Mouse (Mus musculus): ENCODE data around the gene Arrb1. TPM values are rescaled to one million over a fixed set of nuclear protein-coding genes. Genes with fewer than 3 reads are reported as not detected.

Arrb1 gene
- polyA plus RNA-seq, 1 experiment = 29.6 TPM

DNA sequence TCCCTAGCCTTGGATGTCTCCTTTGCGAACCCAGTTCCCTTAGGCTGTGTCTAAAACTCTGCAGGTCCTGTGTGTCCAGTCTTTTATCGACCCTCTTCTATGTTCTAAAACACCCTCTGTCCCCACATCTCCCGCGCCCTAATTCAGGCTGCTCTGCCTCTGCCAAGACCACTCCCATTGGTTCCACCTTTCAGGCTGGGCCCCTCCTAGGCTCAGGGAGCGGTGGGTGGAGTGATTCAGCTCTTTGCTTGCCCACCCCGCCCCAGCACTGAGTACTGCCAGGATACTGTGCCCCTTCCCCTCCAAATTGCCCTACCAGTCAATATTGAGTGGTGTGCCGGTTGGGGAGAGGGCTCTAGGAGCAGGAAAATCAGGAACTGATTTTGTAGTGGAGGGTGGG lies 92.1 kb downstream of the Arrb1 start:
- TF ChIP-seq POLR2A (IDR thresholded peaks at IDR 0.05; ENCODE audit: control insufficient read depth, extremely low read depth, insufficient read depth, low read length, poor library complexity) (no peak), CTCF (IDR thresholded peaks at IDR 0.05; ENCODE audit: borderline replicate concordance, control insufficient read depth, extremely low read depth, insufficient read depth, low read length, poor library complexity) (no peak)
- DNase-seq = no peak
- 21% methylated on average over 7 of the region's 7 CpGs for WGBS
- Histone ChIP-seq H3K4me3 (ENCODE audit: control insufficient read depth, insufficient read depth, low read length) (no peak overlapping the region), H3K27ac (ENCODE audit: control insufficient read depth, insufficient read depth, low read length) (no peak overlapping the region), H3K4me1 (replicated peaks; ENCODE audit: control insufficient read depth, insufficient read depth, low read length) (peaks cover 16% of the 10 kb centered on the region), H3K36me3 (ENCODE audit: control insufficient read depth, insufficient read depth, low read length) (no peaks in the 10 kb centered on the region), H3K27me3 (ENCODE audit: control insufficient read depth, insufficient read depth, low read length) (peaks cover 14% of the 10 kb centered on the region; the same call in 1 of the 2 replicates)

DNA sequence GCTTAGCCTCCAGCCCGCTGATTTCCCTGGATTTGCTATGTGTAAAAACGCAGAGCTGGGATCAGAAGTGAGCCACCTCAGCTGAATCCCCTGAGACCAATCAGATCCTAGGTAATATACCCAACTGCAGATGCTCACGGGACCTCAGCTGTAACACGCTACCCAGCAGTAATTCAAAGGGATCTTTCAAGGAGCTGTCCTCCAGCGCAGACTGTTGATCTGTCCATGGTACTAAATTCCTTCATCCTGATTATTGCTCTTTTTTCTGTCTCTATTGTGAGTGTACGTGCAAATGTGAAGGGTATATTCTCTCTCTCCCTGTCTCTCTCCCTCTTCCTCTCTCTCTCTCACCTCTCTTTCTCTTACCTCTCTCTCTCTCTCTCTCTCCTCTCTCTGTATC lies 97.0 kb downstream of the Arrb1 start:
- peaks cover 1% of the 10 kb centered on the region; the same call in 1 of the 2 replicates for H3K27me3 ChIP-seq (ENCODE audit: control insufficient read depth, insufficient read depth, low read length)
- 17% methylated on average over 6 of the region's 6 CpGs for WGBS

DNA sequence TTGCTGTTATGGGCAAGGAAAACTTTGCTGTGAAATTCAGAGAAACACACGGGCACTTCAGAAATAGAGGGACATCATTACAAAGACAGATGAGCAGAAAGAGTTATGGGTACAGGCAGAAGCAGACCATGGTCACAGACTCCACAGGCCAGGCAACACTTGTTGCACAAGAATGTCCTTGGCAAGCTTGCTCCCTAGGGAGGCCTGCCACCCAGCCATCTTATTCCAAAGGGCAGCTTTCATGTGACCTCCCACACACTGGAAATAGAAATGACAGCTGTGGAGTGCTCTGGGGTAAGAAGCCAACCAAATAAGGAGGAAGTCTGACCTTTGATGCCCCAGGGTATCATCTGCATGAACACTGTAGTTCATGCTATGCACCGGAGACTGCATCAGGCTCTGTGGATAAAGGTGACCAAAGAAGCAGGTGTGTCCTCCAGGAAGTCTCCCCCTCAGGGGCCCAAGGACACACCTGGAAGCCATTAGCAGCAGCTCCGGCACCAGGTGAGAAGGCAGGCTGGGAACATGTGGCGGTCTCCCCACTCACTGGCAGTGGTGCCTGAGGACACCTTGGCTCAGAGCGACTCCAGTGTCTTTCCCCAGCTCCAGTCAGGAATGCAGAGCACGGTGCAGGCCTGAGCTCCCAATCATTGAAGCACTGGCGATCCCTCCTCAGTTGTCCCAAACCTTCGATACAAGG lies 98.8 kb downstream of the Arrb1 start:
- Histone ChIP-seq H3K4me1 (replicated peaks; ENCODE audit: control insufficient read depth, insufficient read depth, low read length) (no peaks in the 10 kb centered on the region), H3K36me3 (ENCODE audit: control insufficient read depth, insufficient read depth, low read length) (no peaks in the 10 kb centered on the region), H3K27me3 (ENCODE audit: control insufficient read depth, insufficient read depth, low read length) (no peaks in the 10 kb centered on the region), H3K27ac (ENCODE audit: control insufficient read depth, insufficient read depth, low read length) (no peak overlapping the region), H3K4me3 (ENCODE audit: control insufficient read depth, insufficient read depth, low read length) (no peak overlapping the region)
- 83% methylated on average over 8 of the region's 8 CpGs for WGBS
- TF ChIP-seq CTCF (IDR thresholded peaks at IDR 0.05; ENCODE audit: borderline replicate concordance, control insufficient read depth, extremely low read depth, insufficient read depth, low read length, poor library complexity) (no peak), POLR2A (IDR thresholded peaks at IDR 0.05; ENCODE audit: control insufficient read depth, extremely low read depth, insufficient read depth, low read length, poor library complexity) (no peak)
- DNase-seq = no peak

More for the DNA sequence above, 97.0 kb downstream of the Arrb1 start:
- Histone ChIP-seq H3K27ac (ENCODE audit: control insufficient read depth, insufficient read depth, low read length) (no peak overlapping the region), H3K4me3 (ENCODE audit: control insufficient read depth, insufficient read depth, low read length) (no peak overlapping the region), H3K36me3 (ENCODE audit: control insufficient read depth, insufficient read depth, low read length) (no peaks in the 10 kb centered on the region), H3K4me1 (replicated peaks; ENCODE audit: control insufficient read depth, insufficient read depth, low read length) (no peaks in the 10 kb centered on the region)
- no peak for DNase-seq
- TF ChIP-seq CTCF (IDR thresholded peaks at IDR 0.05; ENCODE audit: borderline replicate concordance, control insufficient read depth, extremely low read depth, insufficient read depth, low read length, poor library complexity) = no peak
- TF ChIP-seq POLR2A (IDR thresholded peaks at IDR 0.05; ENCODE audit: control insufficient read depth, extremely low read depth, insufficient read depth, low read length, poor library complexity) = no peak

DNA sequence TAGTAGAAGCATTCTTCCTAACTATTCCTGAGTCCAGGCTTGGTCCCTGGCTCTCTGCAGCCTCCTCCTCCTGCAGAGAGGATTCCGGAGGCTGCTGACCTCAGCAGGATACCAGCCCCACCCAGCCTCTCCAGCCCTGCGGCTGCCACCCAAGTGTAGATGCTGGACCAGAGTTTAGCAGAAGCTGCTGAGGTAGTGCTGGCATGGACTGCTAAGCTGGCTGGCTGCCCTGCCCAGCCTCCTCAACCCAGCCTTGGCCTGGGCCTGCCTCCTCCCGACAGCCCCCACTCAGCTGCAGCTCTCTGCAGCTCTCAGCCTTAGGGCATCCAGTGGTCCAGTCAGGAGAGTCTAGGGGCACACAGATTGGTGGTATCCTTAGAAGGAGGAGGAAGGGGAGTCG lies 106.0 kb downstream of the Arrb1 start:
- no peaks in the 10 kb centered on the region for H3K27me3 ChIP-seq (ENCODE audit: control insufficient read depth, insufficient read depth, low read length)
- H3K27ac ChIP-seq (ENCODE audit: control insufficient read depth, insufficient read depth, low read length) = no peak overlapping the region
- DNase-seq = no peak
- TF ChIP-seq POLR2A (IDR thresholded peaks at IDR 0.05; ENCODE audit: control insufficient read depth, extremely low read depth, insufficient read depth, low read length, poor library complexity) (no peak), CTCF (IDR thresholded peaks at IDR 0.05; ENCODE audit: borderline replicate concordance, control insufficient read depth, extremely low read depth, insufficient read depth, low read length, poor library complexity) (no peak)
- WGBS = 66% methylated on average over 4 of the region's 4 CpGs
- no peaks in the 10 kb centered on the region for H3K4me1 ChIP-seq (replicated peaks; ENCODE audit: control insufficient read depth, insufficient read depth, low read length)
- no peak overlapping the region for H3K4me3 ChIP-seq (ENCODE audit: control insufficient read depth, insufficient read depth, low read length)
- no peaks in the 10 kb centered on the region for H3K36me3 ChIP-seq (ENCODE audit: control insufficient read depth, insufficient read depth, low read length)

DNA sequence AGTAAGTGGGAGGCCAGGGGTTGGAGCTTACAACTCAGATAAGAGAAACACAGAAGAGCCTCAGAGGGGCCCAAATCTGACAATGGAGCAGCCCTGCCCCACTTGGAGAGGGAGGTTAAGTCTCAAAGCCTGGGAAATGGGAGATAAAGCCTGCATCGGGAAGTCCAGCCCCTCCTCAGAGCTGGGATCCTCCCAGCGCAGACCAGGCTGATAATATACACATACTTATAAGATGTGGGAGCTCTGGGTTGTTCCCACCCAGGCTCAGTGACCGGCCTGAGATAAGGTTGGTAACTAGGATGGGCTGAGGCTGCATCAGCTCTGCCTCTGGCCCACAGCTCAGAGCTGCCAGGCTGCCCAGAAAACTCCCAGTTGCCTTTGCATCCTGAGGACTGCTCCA lies 106.8 kb downstream of the Arrb1 start:
- WGBS = 81% methylated on average over 3 of the region's 3 CpGs
- no peaks in the 10 kb centered on the region for H3K4me1 ChIP-seq (replicated peaks; ENCODE audit: control insufficient read depth, insufficient read depth, low read length)
- no peaks in the 10 kb centered on the region for H3K36me3 ChIP-seq (ENCODE audit: control insufficient read depth, insufficient read depth, low read length)
- no peak for DNase-seq
- no peak for TF ChIP-seq POLR2A (IDR thresholded peaks at IDR 0.05; ENCODE audit: control insufficient read depth, extremely low read depth, insufficient read depth, low read length, poor library complexity)
- no peak for TF ChIP-seq CTCF (IDR thresholded peaks at IDR 0.05; ENCODE audit: borderline replicate concordance, control insufficient read depth, extremely low read depth, insufficient read depth, low read length, poor library complexity)
- H3K4me3 ChIP-seq (ENCODE audit: control insufficient read depth, insufficient read depth, low read length) = no peak overlapping the region
- no peak overlapping the region for H3K27ac ChIP-seq (ENCODE audit: control insufficient read depth, insufficient read depth, low read length)
- no peaks in the 10 kb centered on the region for H3K27me3 ChIP-seq (ENCODE audit: control insufficient read depth, insufficient read depth, low read length)

DNA sequence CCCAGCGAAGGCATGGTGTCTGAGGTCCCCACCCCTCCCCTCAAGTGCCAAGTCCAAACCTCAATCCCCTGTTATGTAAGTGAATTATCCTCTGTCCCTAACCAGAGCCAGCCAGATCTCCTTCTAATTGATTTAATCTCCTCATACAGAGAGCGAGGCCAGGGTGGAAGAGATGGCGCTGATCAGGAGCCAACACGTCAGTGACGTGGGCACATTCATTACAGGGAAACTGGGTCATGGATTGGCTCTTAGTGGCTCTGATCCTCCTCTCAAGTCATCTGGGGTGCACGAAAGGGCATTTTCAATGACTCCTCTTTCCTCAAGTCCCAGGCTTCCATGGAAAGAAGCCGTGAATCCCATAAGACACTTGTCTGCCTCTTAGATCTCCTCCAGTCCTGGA lies 109.4 kb downstream of the Arrb1 start:
- Histone ChIP-seq H3K4me1 (replicated peaks; ENCODE audit: control insufficient read depth, insufficient read depth, low read length) (no peaks in the 10 kb centered on the region), H3K27ac (ENCODE audit: control insufficient read depth, insufficient read depth, low read length) (no peak overlapping the region), H3K27me3 (ENCODE audit: control insufficient read depth, insufficient read depth, low read length) (no peaks in the 10 kb centered on the region), H3K36me3 (ENCODE audit: control insufficient read depth, insufficient read depth, low read length) (no peaks in the 10 kb centered on the region), H3K4me3 (ENCODE audit: control insufficient read depth, insufficient read depth, low read length) (no peak overlapping the region)
- 87% methylated on average over 7 of the region's 7 CpGs for whole genome bisulfite sequencing
- no peak for TF ChIP-seq CTCF (IDR thresholded peaks at IDR 0.05; ENCODE audit: borderline replicate concordance, control insufficient read depth, extremely low read depth, insufficient read depth, low read length, poor library complexity)
- no peak for TF ChIP-seq POLR2A (IDR thresholded peaks at IDR 0.05; ENCODE audit: control insufficient read depth, extremely low read depth, insufficient read depth, low read length, poor library complexity)
- no peak for DNase-seq
